In the genomic region with DNA sequence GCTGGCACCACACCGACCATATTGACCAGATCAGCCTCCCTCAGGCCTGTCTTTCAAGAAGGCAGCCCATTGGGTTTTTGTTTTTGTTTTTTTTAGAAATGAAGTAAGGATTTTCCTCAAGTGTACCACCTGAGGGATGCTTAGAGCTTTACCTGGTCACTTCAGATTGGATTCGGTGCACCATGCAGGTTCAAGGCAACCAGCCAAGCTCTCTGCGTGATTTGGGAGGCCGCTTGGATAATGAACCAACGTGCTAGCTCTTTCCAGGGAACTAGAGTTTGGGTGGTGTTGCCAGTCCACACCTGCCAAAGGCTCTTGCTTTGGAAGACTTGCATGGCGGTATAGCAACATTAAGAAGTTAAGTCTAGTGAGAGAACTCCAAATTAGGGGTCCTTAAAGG, we compare ENCODE assay signal across 10 mouse cellular contexts.
"Had no signal": no experiment of that assay in that cellular context is flagged by ENCODE, and none has a peak within 500 bp of the region (broad histone marks: within the 10 kb centered on the region; RNA-seq: fewer than 3 reads in every experiment).

No protein-coding gene starts in this region.

- ATAC-seq: midbrain, embryonic 16.5 days had no signal

- DNase-seq: lung, adult 18-20 months; lung, embryonic 14.5 days; lung, postnatal 10 days; lung, postnatal 4 days; midbrain, embryonic 14.5 days; right cerebral cortex, postnatal 14 days; thymus, adult 2 months; thymus, postnatal 25 days; thymus, postnatal 4 days had no signal
